Mouse (Mus musculus): ENCODE results near the gene Art4. TPM values are rescaled to one million over a fixed set of nuclear protein-coding genes. Genes with fewer than 3 reads are reported as not detected.

Gene Art4
- total and polyA plus RNA-seq, 2 experiments from 2014 or later, result 0.25 to 0.37 TPM

GRCm38 (mm10) chr6:136900369-136901009 lies 43.0 kb upstream of the Art4 start:
- Histone ChIP-seq H3K36me3 (ENCODE audit: insufficient read depth, low read length) (no peaks in the 10 kb centered on the region), H3K9ac (replicated peaks; ENCODE audit: low read length) (no peak overlapping the region), H3K4me2 (ENCODE audit: low read depth, low read length) (no peak overlapping the region), H3K9me3 (ENCODE audit: low read length) (no peaks in the 10 kb centered on the region), H3K27ac (no peak overlapping the region), H3K4me1 (ENCODE audit: insufficient read depth, low read length) (no peaks in the 10 kb centered on the region), H3K27me3 (ENCODE audit: insufficient read depth, low read length) (no peaks in the 10 kb centered on the region), H3K4me3 (ENCODE audit: low read length) (no peak overlapping the region)
- no peak for TF ChIP-seq CTCF (IDR thresholded peaks at IDR 0.05; ENCODE audit: low read depth)
- ATAC-seq (no peak), DNase-seq (ENCODE audit: low spot score) (no peak)
- WGBS, result 75% methylated on average over 4 of the region's 4 CpGs

- Histone ChIP-seq H3K36me3 (ENCODE audit: insufficient read depth, low read length) (no peaks in the 10 kb centered on the region), H3K4me2 (ENCODE audit: low read depth, low read length) (no peak overlapping the region), H3K4me3 (ENCODE audit: low read length) (no peak overlapping the region), H3K27me3 (ENCODE audit: insufficient read depth, low read length) (no peaks in the 10 kb centered on the region), H3K9me3 (ENCODE audit: low read length) (no peaks in the 10 kb centered on the region), H3K4me1 (ENCODE audit: insufficient read depth, low read length) (no peaks in the 10 kb centered on the region), H3K9ac (replicated peaks; ENCODE audit: low read length) (no peak overlapping the region), H3K27ac (no peak overlapping the region)
- DNase-seq (ENCODE audit: low spot score) (no peak), ATAC-seq (no peak)
- TF ChIP-seq CTCF (IDR thresholded peaks at IDR 0.05; ENCODE audit: low read depth), result no peak
- 81% methylated on average over 2 of the region's 2 CpGs for WGBS
These were observed 41.4 kb upstream of the Art4 start for GRCm38 (mm10) chr6:136898954-136899353.

DNA sequence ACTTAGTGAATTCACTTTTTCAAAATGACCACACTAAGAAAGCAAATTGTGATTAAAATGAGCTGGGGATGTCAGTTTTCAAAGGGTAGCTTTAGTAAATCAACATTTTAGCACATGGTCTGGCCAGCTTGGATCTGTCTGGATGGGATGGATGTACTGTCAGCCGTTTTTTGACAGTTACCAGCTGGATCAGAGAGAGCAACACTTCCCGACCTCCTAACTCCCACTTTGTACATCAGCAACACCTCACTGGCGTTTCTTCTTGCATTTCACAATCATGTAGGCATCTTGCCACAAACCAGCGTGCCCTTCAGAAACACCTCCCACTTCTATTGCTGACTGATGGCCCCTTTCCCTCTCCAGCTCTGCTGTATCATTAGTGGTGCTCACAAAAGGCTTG lies 40.7 kb upstream of the Art4 start:
- no peaks in the 10 kb centered on the region for H3K9me3 ChIP-seq (ENCODE audit: low read length)
- H3K27ac ChIP-seq, result no peak overlapping the region
- H3K27me3 ChIP-seq (ENCODE audit: insufficient read depth, low read length), result no peaks in the 10 kb centered on the region
- ATAC-seq, result no peak
- no peak for DNase-seq (ENCODE audit: low spot score)
- no peaks in the 10 kb centered on the region for H3K4me1 ChIP-seq (ENCODE audit: insufficient read depth, low read length)
- 67% methylated on average over 4 of the region's 4 CpGs for WGBS
- no peak overlapping the region for H3K9ac ChIP-seq (replicated peaks; ENCODE audit: low read length)
- no peak overlapping the region for H3K4me2 ChIP-seq (ENCODE audit: low read depth, low read length)
- H3K4me3 ChIP-seq (ENCODE audit: low read length), result no peak overlapping the region
- no peaks in the 10 kb centered on the region for H3K36me3 ChIP-seq (ENCODE audit: insufficient read depth, low read length)
- no peak for TF ChIP-seq CTCF (IDR thresholded peaks at IDR 0.05; ENCODE audit: low read depth)

DNA sequence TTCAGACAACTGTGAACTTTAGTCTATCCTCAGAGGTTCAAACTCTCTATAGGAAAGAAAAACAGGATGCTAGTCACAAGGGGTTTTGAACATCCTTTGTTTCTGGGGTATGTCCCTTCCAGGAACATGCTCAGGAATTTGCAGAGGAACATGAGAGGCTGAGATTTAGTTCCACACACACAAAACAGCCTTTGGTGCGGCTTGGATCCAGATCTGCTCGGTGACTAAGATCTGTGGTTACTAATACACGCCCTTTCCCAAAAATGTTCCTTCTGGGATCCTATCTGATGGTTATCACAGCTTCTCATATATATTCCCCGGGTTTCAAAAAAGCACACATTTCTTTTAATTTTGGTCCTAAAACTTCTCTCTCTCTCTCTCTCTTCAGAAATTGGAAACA lies 40.3 kb upstream of the Art4 start:
- Histone ChIP-seq H3K4me3 (ENCODE audit: low read length) (no peak overlapping the region), H3K9ac (replicated peaks; ENCODE audit: low read length) (no peak overlapping the region), H3K36me3 (ENCODE audit: insufficient read depth, low read length) (no peaks in the 10 kb centered on the region), H3K9me3 (ENCODE audit: low read length) (no peaks in the 10 kb centered on the region), H3K27me3 (ENCODE audit: insufficient read depth, low read length) (no peaks in the 10 kb centered on the region), H3K4me2 (ENCODE audit: low read depth, low read length) (no peak overlapping the region), H3K27ac (no peak overlapping the region), H3K4me1 (ENCODE audit: insufficient read depth, low read length) (no peaks in the 10 kb centered on the region)
- no peak for TF ChIP-seq CTCF (IDR thresholded peaks at IDR 0.05; ENCODE audit: low read depth)
- WGBS, result 86% methylated on average over 4 of the region's 4 CpGs
- ATAC-seq, result no peak
- DNase-seq (ENCODE audit: low spot score), result no peak

DNA sequence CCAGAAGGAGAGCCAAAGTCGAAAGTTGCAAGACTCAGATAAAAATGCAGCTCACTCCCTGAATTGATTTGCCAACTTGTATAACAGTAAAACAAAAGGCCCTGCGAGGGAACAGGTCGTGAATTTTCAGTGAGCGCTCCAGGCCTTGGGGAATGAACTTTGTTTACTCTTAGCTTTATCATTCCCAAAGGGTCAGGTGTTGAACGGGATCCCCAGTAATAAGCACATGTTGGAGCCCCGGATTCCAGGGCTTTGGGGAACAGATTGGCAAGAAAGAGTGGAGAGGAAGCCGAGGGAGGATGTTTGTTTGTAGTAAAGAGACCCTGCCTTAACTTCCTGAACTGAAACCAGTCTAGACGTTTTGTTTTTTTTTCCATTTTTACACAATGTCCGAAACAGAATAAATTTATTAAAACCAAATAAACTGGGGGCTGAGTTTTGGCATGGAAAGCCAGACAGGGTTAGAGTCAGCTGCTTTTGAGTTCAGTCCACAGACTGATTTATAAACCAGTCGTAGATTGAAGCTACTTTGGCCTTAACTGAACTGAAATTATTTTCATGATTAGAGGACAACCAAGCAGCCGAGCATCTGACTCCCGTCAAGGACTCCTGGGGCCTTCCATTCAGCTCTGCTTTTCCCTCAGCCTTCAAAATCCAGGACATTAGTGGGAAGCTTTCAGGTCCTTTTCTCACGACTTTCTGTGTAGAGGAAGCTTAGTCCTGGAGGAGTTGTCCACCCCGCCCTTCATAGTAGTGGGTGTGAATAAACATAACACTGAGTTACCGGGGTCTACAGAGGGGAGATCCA lies 37.2 kb upstream of the Art4 start:
- Histone ChIP-seq H3K27me3 (ENCODE audit: insufficient read depth, low read length) (no peaks in the 10 kb centered on the region), H3K27ac (no peak overlapping the region), H3K4me1 (ENCODE audit: insufficient read depth, low read length) (no peaks in the 10 kb centered on the region), H3K4me3 (ENCODE audit: low read length) (no peak overlapping the region), H3K36me3 (ENCODE audit: insufficient read depth, low read length) (no peaks in the 10 kb centered on the region), H3K4me2 (ENCODE audit: low read depth, low read length) (no peak overlapping the region), H3K9ac (replicated peaks; ENCODE audit: low read length) (no peak overlapping the region), H3K9me3 (ENCODE audit: low read length) (no peaks in the 10 kb centered on the region)
- DNase-seq (ENCODE audit: low spot score) (no peak), ATAC-seq (no peak)
- 62% methylated on average over 15 of the region's 15 CpGs for WGBS
- no peak for TF ChIP-seq CTCF (IDR thresholded peaks at IDR 0.05; ENCODE audit: low read depth)

- 90% methylated on average over 2 of the region's 2 CpGs for WGBS
- Histone ChIP-seq H3K9me3 (ENCODE audit: low read length) (no peaks in the 10 kb centered on the region), H3K4me2 (ENCODE audit: low read depth, low read length) (no peak overlapping the region), H3K4me3 (ENCODE audit: low read length) (no peak overlapping the region), H3K27ac (no peak overlapping the region), H3K36me3 (ENCODE audit: insufficient read depth, low read length) (no peaks in the 10 kb centered on the region), H3K27me3 (ENCODE audit: insufficient read depth, low read length) (no peaks in the 10 kb centered on the region), H3K4me1 (ENCODE audit: insufficient read depth, low read length) (no peaks in the 10 kb centered on the region), H3K9ac (replicated peaks; ENCODE audit: low read length) (no peak overlapping the region)
- TF ChIP-seq CTCF (IDR thresholded peaks at IDR 0.05; ENCODE audit: low read depth), result no peak
- DNase-seq (ENCODE audit: low spot score) (no peak), ATAC-seq (no peak)
These were observed 34.5 kb upstream of the Art4 start for GRCm38 (mm10) chr6:136892002-136892401.

DNA sequence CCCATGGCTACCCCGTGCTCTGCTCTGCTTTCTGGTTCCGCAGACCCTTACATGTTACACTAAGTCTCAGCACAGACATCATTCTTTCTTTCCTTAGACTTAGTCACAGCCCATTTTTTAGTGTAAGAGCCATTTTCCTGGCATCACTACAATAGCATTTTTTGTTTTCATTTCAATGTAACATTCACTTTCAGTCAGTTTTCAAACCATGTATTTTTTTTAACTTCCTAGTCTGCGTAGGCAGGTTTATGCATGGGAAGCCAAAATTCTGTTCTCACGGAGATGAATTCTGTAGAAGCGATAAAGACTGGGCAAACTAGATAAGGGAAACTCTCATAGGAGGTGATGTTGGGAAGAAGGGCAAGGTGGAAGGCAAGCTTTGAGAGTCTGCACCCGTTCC lies 32.0 kb upstream of the Art4 start:
- no peak overlapping the region for H3K9ac ChIP-seq (replicated peaks; ENCODE audit: low read length)
- no peaks in the 10 kb centered on the region for H3K27me3 ChIP-seq (ENCODE audit: insufficient read depth, low read length)
- no peaks in the 10 kb centered on the region for H3K36me3 ChIP-seq (ENCODE audit: insufficient read depth, low read length)
- ATAC-seq (no peak), DNase-seq (ENCODE audit: low spot score) (no peak)
- WGBS, result 92% methylated on average over 6 of the region's 6 CpGs
- no peak overlapping the region for H3K27ac ChIP-seq
- no peaks in the 10 kb centered on the region for H3K9me3 ChIP-seq (ENCODE audit: low read length)
- no peak overlapping the region for H3K4me2 ChIP-seq (ENCODE audit: low read depth, low read length)
- TF ChIP-seq CTCF (IDR thresholded peaks at IDR 0.05; ENCODE audit: low read depth), result no peak
- no peaks in the 10 kb centered on the region for H3K4me1 ChIP-seq (ENCODE audit: insufficient read depth, low read length)
- no peak overlapping the region for H3K4me3 ChIP-seq (ENCODE audit: low read length)

Measured in hindbrain, postnatal 0 days (tissue).